Mouse (Mus musculus) olfactory bulb, adult 2 months (tissue): ENCODE measurements around the gene Psma1.

Source experiments
- CTCF ChIP-seq: fragments of 200-500 bp; IDR thresholded peaks from 2 replicates; pipeline ENCODE4 v1.5.1; 2012; ENCODE audit warnings: low read depth, mild to moderate bottlenecking, low read length, moderate library complexity; ENCODE audit not compliant: insufficient read depth
- POLR2A ChIP-seq: fragments of 200-500 bp; IDR thresholded peaks from 2 replicates; pipeline ENCODE4 v1.6.1; 2012; ENCODE audit warnings: mild to moderate bottlenecking, low read depth, low read length, moderate library complexity; ENCODE audit not compliant: insufficient read depth

DNA sequence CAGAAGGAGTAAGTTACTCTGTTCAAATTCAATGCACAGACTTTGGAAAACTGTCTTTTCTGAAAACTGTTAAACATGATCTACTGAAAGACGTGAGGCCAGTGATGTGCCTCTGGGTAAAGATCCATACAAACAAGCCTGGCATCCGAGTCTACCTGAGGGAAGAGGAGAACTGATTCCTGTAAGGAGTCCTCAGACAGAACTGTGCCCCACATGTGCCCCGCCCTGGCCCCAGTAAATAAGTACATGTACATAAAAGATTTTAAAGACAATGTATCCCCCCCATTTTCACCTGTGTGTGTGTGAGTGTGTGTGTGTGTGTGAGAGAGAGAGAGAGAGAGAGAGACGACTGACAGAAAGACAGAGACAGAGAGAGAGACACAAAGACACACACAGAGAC, 42.0 kb upstream of the Psma1 start:
- TF ChIP-seq POLR2A (no peak), CTCF (no peak)
